Comparison of ENCODE assay signal across 7 mouse cellular contexts in genomic region chr2:18064356-18064858, GRCm38 (mm10). TPM values are rescaled to one million over a fixed set of nuclear protein-coding genes. Genes with fewer than 3 reads are reported as not detected.
DNase-seq lines count a peak whose midpoint lies in the region; ATAC-seq lines count a peak whose summit lies in the region.

No protein-coding gene starts in this region.

- H3K36me3 ChIP-seq in limb, embryonic 11.5 days (ENCODE audit: control insufficient read depth, insufficient read depth, low read length): 0 out of 2 replicates have a peak, but pooled peaks cover 2% of the 10 kb centered on the region
- H3K36me3 ChIP-seq in midbrain, embryonic 13.5 days: peaks cover 8% of the 10 kb centered on the region

- H3K9me3 ChIP-seq in limb, embryonic 11.5 days (ENCODE audit: control insufficient read depth, low read length): no peaks in the 10 kb centered on the region
- no peaks in the 10 kb centered on the region for H3K9me3 ChIP-seq in midbrain, embryonic 13.5 days

- H3K9ac ChIP-seq in limb, embryonic 11.5 days (ENCODE audit: low read length): peak overlapping the region; percentile 99
- H3K9ac ChIP-seq in midbrain, embryonic 13.5 days (replicated peaks): peak overlapping the region; percentile 96

- DNase-seq in adrenal gland, postnatal 14 days: peak; percentile 97
- DNase-seq in embryo, embryonic 9.5 days (ENCODE audit: extremely low spot score): peak; percentile 95
- peak; percentile 93 for DNase-seq in kidney, adult 11 months
- peak; percentile 93 for DNase-seq in limb, embryonic 11.5 days (ENCODE audit: low spot score)
- DNase-seq in spleen, adult 12 weeks (ENCODE audit: low spot score): peak; percentile 85

- peaks cover 4% of the 10 kb centered on the region for H3K4me1 ChIP-seq in limb, embryonic 11.5 days (ENCODE audit: control insufficient read depth, insufficient read depth, low read length)
- peaks cover 15% of the 10 kb centered on the region for H3K4me1 ChIP-seq in midbrain, embryonic 13.5 days (replicated peaks)

- peak overlapping the region; percentile 79 for H3K4me3 ChIP-seq in limb, embryonic 11.5 days (ENCODE audit: low read depth, low read length)
- H3K4me3 ChIP-seq in midbrain, embryonic 13.5 days (replicated peaks): peak overlapping the region; percentile 83

- H3K27ac ChIP-seq in limb, embryonic 11.5 days (replicated peaks; ENCODE audit: low read depth, low read length): peak overlapping the region; percentile 99
- H3K27ac ChIP-seq in midbrain, embryonic 13.5 days: peak overlapping the region; percentile 100

- WGBS in limb, embryonic 11.5 days: under 1% methylated on average over 50 of the region's 58 CpGs
- WGBS in midbrain, embryonic 13.5 days: under 1% methylated on average over 50 of the region's 58 CpGs

- no peaks in the 10 kb centered on the region for H3K27me3 ChIP-seq in limb, embryonic 11.5 days (ENCODE audit: control insufficient read depth, insufficient read depth, low read length)
- H3K27me3 ChIP-seq in midbrain, embryonic 13.5 days: no peaks in the 10 kb centered on the region

- H3K4me2 ChIP-seq in limb, embryonic 11.5 days (ENCODE audit: low read depth, severe bottlenecking): peak overlapping the region; percentile 84
- peak overlapping the region; percentile 91 for H3K4me2 ChIP-seq in midbrain, embryonic 13.5 days (replicated peaks)

- peak; percentile 76 for ATAC-seq in granulocyte monocyte progenitor cell, adult 5-6 weeks (replicated peaks; ENCODE audit: poor library complexity, severe bottlenecking)
- ATAC-seq in limb, embryonic 11.5 days (ENCODE audit: insufficient number of reproducible peaks, low FRiP score, low TSS enrichment, low read depth): peak; percentile 96
- peak; percentile 97 for ATAC-seq in midbrain, embryonic 13.5 days

RNA-seq across cellular contexts. Expression of gene Mllt10, which starts 9.4 kb away (rescaled TPM):
- 39.1 and 56.4 TPM in 2 replicates for total RNA-seq in adrenal gland, postnatal 14 days (2021)
- 76.1 and 128 TPM in 2 replicates for total RNA-seq in granulocyte monocyte progenitor cell, adult 5-6 weeks (2014; fragmentation: Nextera tagmentation)
- 51.8 and 65.0 TPM in 2 replicates for total RNA-seq in granulocyte monocyte progenitor cell, adult 5-6 weeks (2017)
- polyA plus RNA-seq in limb, embryonic 11.5 days (2014; fragmentation: Nextera tagmentation; extraction: Ambion mirVana): 45.3 and 46.3 TPM in 2 replicates
- polyA plus RNA-seq in midbrain, embryonic 13.5 days (2015; fragmentation: Nextera tagmentation; extraction: Ambion mirVana): 69.6 and 75.2 TPM in 2 replicates

RNA-seq across cellular contexts. Expression of gene Skida1, which starts 15.6 kb away (rescaled TPM):
- total RNA-seq in adrenal gland, postnatal 14 days (2021): 4.5 and 4.8 TPM in 2 replicates
- total RNA-seq in granulocyte monocyte progenitor cell, adult 5-6 weeks (2014; fragmentation: Nextera tagmentation): not detected in 2 replicates
- not detected in 2 replicates for total RNA-seq in granulocyte monocyte progenitor cell, adult 5-6 weeks (2017)
- 11.7 and 13.8 TPM in 2 replicates for polyA plus RNA-seq in limb, embryonic 11.5 days (2014; fragmentation: Nextera tagmentation; extraction: Ambion mirVana)
- 17.8 and 18.3 TPM in 2 replicates for polyA plus RNA-seq in midbrain, embryonic 13.5 days (2015; fragmentation: Nextera tagmentation; extraction: Ambion mirVana)

RNA-seq across cellular contexts. Expression of gene A930004D18Rik, which starts 26.9 kb away (rescaled TPM):
- total RNA-seq in adrenal gland, postnatal 14 days (2021): 1.7 and 1.8 TPM in 2 replicates
- not detected in 2 replicates for total RNA-seq in granulocyte monocyte progenitor cell, adult 5-6 weeks (2014; fragmentation: Nextera tagmentation)
- total RNA-seq in granulocyte monocyte progenitor cell, adult 5-6 weeks (2017): 0.26 TPM in 1 of 2 replicates, not detected in the other
- polyA plus RNA-seq in limb, embryonic 11.5 days (2014; fragmentation: Nextera tagmentation; extraction: Ambion mirVana): 10.4 and 11.9 TPM in 2 replicates
- polyA plus RNA-seq in midbrain, embryonic 13.5 days (2015; fragmentation: Nextera tagmentation; extraction: Ambion mirVana): 14.7 and 17.1 TPM in 2 replicates

Comparison
In these comparisons a context has a peak if more than half of its experiments do, and no peak if none do; other contexts are left out.
1. Peak in every context shown above with its lines: DNase-seq, ATAC-seq, H3K4me3 ChIP-seq and H3K27ac ChIP-seq.